Mouse (Mus musculus) ES-CJ7 (cell line): ENCODE measurements around the gene Rpap2.

Source experiments
- DNase-seq: peaks from one replicate; pipeline ENCODE4 v3.0.0; 2011; ENCODE audit warnings: low read depth, low spot score

The Rpap2 gene

DNA sequence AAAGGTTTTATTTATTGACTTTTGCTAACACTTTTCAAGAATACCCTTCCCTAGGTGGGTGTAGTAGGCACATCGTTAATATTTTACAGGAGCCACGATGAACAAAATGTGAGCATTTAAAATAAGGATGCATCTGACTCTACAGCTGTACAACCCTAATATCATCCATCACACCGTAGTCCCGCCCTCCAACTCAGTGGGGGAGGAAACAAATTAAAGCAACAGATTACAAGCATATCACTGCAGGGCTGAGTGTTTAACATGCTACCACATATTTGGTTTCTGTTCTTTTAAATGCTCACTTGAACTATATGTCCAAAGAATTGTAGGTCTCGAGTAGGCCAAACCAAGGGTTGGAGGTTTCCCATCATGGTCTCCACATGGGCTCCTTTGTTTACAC lies 90.0 kb downstream of the Rpap2 start:
- DNase-seq, result no peak

DNA sequence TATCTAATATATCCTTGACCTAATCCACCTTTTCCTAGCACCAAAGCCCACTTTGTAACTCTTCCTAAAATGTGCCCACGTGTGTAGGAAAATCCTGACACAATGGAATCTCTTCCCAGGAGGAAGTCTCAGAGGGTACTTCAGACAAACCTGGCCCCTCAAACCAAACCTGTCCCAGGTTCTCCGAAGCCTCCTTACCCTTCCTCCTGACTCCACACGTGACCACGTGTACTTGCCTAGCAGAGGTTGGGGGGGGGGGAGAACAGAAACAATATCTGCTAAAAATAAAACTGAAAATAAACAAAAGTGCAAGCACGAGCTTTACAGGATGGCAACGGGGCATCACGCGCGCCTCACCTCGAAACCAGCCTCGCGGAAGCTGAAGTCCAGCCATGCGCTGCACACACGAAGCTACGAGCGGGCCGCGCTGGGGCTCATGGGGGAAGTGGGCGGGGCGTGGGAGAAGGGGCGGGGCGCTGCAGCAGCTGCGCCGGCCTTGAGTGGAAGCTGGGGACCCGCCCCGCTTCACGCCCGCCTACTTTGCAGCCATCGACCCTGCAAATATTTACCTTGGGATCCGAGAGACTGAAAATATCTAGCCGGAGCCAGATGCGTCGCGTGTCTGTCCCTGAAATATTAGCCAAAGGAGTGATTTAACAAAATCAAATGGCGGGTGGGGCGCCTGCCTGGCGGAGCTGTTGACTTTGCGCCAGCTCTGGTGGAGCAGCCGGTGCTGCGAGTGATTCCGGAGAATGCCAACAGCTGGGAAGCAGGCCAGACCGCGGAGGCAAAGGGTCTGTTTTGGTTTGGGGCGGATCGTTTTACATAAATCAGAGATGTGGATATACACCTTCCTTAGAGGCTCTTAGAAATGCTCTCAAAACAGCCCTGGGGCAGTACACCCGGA lies 90.7 kb downstream of the Rpap2 start:
- DNase-seq, result peak; percentile 70

DNA sequence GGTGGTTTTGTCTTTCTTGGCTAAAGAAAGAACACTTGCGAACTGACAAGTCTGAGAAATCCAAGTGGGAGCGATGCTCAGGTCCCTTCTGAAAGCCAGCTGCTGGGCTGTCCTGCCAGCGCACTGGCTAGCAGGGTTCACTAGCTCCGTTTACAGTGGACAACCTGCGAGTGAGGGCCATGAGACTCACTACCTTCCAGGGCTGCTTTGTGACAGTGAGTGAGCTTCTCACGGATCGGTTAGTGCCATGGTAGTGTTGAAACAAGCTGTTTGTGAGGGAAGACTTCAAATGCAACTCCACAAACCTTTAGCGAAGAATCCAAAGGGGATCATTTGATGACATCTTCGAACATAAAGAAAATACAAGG lies 91.3 kb downstream of the Rpap2 start:
- DNase-seq, result peak; percentile 7

DNA sequence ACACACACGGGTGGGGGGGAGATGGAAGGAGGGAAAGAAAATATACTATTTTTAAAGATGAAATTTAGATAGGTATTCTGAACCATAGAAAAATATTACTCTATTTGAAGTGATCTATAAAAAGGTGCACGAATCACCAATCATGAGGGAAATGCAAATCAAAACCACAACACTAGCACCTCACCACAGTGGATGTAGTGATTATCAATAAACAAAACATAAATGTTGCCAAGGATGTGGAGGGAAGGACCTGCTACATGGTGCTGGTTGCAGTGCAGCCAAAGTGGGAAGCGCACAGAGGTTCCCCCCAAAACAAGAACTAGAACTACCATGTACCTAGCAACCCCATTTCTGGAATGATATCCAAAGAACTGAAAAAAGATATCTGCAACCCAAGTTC lies 97.8 kb downstream of the Rpap2 start:
- no peak for DNase-seq

DNA sequence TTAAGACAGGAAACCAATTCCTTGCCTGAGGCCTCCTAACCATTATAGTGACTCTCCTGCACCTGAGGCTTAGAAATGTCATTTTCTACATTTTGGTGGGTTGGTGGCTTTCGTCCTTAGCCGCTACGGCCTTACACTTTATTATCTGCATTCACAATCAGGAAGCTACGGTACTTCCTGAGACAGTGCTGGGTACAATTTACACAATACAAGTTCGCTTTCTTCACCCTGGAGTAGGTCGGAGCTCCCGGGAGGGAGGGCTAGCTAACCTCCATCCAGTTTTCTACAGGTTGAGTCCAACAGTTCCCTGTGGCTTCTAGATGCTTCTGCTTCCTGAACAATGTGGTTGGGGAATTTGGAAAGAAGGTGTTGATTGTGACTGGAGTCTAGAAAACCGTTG lies 101.7 kb downstream of the Rpap2 start:
- no peak for DNase-seq

DNA sequence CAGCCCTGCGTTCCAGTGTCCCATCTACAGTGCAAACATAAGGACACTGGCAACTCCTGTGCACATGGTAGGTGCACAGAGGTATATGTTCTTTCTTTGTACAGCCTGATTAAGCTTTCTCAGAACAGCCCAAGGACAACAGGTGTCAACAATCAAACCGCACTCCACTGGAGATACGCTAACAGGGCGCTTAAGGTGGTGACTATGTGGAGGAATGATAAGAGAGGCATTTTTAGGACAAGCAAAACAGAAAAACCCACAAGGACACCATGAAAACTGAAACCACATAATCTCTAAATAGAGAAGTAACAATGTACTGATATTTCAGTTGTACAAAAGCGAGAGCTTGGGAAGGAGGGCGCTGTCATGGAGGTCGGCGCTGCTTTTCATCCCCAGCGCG lies 103.7 kb downstream of the Rpap2 start:
- DNase-seq, result no peak

DNA sequence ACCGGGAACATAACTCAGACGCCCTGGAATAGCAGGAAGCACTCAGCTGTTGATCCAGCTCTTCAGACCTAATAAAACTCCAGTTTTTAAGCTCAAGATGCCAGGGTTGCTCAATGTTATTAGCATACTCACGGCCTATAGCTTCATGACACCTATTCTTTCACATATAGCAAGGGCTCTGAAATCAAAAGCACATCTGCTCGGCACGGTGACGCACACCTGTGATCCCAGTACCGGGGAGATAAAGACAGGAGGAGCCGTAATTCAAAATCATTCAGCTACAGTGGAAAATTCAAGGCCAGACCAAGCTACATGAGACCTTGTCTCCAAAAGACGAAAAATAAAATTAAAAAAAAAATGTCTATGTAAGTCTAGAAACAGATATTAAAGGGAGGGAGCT lies 104.5 kb downstream of the Rpap2 start:
- DNase-seq, result no peak

DNA sequence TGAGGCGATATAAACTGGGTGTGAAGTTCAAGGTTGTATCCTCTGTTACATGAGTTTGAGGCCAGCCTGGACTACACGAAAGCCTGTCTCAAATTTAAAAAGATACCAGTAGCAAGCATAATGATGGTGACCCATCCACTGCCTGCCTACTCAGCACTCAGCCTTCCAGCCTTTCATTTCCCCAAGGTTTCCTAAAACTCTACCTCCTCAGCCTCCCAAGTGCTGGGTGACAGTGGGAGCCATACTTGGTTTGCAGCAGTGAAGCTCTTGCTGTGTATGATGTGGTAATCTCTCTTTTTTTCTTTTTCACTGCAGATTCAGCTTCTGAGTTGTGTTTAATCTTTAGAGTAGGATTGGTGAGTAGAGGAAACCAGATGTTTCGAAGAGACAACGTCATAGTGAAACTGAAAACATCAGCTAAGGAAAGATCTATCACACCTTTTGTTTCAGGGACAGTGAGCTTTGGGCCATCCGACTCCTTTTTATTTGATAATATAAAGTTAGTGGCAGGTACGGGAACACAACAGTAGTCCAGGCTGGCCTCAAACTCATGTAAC lies 106.1 kb downstream of the Rpap2 start:
- DNase-seq, result no peak

DNA sequence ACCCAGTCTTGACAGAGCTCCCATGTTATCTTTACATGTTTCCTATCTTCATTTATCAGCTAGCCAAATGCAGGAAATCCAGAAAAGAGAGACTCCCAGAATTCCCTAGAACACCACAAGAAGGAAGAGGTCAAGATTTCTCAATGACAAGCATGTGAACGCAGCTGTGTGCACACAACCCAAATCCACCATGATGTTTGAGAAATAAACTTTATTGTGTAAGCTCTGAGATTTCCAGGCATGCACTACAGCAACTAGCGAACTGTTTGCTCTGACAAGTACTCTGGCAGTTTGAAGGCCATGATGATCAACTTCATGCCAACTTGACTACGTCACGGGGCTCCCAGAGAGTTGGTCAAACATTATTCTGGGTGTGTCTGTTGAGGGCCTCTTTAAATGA lies 108.6 kb downstream of the Rpap2 start:
- no peak for DNase-seq

DNA sequence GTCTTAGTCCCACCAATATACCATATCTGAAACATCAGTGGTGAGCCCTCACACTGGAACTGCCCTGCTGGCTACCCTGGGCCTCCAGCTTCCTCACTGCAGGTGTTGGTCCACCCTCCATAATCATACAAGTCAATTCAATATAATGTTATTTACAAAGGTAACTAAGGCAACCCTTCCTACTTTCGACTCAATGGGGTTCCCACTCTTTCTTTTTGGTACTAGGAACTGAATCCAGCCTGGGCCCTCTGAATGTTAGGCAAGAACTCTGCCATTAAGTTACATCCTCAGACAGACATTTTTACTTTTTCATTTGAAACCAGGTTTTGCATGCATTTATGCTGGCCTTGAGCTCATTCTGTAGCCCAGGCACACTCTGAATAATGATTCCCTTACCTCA lies 109.1 kb downstream of the Rpap2 start:
- DNase-seq, result no peak

DNA sequence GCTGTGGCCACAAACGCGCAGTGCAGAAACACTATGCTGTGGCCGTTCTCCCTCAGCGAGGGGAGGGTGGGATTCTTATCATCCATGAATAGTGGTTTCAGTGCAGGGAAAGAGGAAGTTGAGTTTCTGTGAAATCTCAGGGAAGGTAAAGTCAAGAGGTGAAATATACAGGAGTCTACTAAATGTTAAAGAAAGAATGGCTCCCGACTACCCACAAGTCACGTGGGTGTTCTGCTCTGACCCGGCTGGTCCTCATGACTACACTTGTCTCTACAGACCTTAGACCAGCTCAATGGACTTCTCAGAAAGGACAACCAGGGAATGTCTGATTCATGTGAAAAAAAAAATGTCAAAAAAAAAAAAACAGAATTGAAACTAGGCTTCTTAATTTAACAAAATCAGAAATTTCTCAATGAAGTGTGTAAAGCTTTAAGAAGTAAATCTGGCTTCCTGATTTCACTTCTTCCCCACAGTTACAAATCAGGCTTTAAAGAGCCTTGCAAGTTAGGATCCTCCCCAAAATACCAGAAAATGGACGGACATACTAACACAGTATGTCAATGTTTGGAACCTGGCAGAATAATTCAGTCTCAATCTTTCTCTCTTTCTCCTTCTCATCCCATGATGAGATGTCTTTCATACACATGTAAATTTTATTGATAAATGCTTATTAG lies 111.1 kb downstream of the Rpap2 start:
- DNase-seq, result no peak
